Mouse (Mus musculus): ENCODE measurements at regions not wholly inside any gene's neighbourhood (a gene's known extent, or its start where the extent isn't known, plus 50 kb on each side); places are given as distances from the start of the nearest gene placed in this dataset.
A peak's percentile ranks its signal among the peaks of the same experiment; 100 is the strongest.

GRCm38 (mm10) chr9:61631097-61631496 is 258.9 kb downstream of the Tle3 start:
- no peak for DNase-seq (ENCODE audit: low spot score)
- ATAC-seq (ENCODE audit: insufficient number of reproducible peaks, low FRiP score, low TSS enrichment, low read depth), result no peak
- Histone ChIP-seq H3K9ac (ENCODE audit: low read length) (no peak overlapping the region), H3K27ac (replicated peaks; ENCODE audit: low read depth, low read length) (no peak overlapping the region), H3K4me3 (ENCODE audit: low read depth, low read length) (no peak overlapping the region), H3K9me3 (ENCODE audit: control insufficient read depth, low read length) (no peaks in the 10 kb centered on the region), H3K27me3 (ENCODE audit: control insufficient read depth, insufficient read depth, low read length) (no peaks in the 10 kb centered on the region), H3K36me3 (ENCODE audit: control insufficient read depth, insufficient read depth, low read length) (no peaks in the 10 kb centered on the region), H3K4me1 (ENCODE audit: control insufficient read depth, insufficient read depth, low read length) (no peaks in the 10 kb centered on the region; the same call in 1 of the 2 replicates), H3K4me2 (ENCODE audit: low read depth, severe bottlenecking) (no peak overlapping the region)
- WGBS, result 87% methylated on average over 7 of the region's 7 CpGs

DNA sequence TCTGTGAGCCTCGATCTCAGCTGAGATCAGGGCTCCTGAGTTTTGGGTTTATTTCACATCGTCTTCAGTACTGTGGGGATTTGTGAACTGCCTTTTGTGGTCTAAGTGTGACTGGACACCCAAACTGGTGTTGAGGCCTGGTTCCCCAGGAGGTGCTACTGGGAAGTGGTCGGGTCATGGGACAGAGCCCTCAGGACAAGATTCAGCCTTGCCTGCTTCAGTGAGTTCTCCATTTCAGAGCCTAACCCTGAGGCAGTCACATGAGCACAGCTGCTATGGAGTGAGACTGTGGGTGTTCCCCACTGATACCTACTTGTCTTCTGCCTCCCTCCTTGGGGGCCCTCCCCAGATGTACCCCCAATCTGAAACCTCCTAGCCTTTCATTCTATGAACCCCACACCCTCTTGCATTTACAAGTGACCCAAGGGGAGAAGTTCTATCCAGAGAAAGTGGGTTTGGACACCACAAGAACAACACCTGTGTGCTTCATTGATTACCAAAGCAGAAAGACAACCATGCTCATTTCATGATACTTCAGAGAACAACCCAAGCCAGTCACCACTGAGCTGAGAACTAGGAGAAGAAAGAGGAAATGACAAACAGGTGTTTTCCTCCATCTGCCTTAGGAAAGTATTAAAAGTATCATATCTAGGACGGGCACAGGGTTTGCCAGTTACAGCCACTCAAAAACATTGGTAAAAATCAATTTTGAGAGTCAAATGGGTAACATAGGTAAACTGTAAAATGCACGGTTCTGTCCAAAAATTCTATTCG is 255.8 kb downstream of the Tle3 start:
- no peaks in the 10 kb centered on the region for H3K9me3 ChIP-seq (ENCODE audit: control insufficient read depth, low read length)
- no peak overlapping the region for H3K27ac ChIP-seq (replicated peaks; ENCODE audit: low read depth, low read length)
- no peak overlapping the region for H3K4me2 ChIP-seq (ENCODE audit: low read depth, severe bottlenecking)
- H3K36me3 ChIP-seq (ENCODE audit: control insufficient read depth, insufficient read depth, low read length), result no peaks in the 10 kb centered on the region
- ATAC-seq (ENCODE audit: insufficient number of reproducible peaks, low FRiP score, low TSS enrichment, low read depth) (no peak), DNase-seq (ENCODE audit: low spot score) (no peak)
- no peak overlapping the region for H3K4me3 ChIP-seq (ENCODE audit: low read depth, low read length)
- H3K4me1 ChIP-seq (ENCODE audit: control insufficient read depth, insufficient read depth, low read length), result peaks cover 3% of the 10 kb centered on the region; the same call in 1 of the 2 replicates
- H3K9ac ChIP-seq (ENCODE audit: low read length), result no peak overlapping the region
- no peaks in the 10 kb centered on the region for H3K27me3 ChIP-seq (ENCODE audit: control insufficient read depth, insufficient read depth, low read length)
- 76% methylated on average over 6 of the region's 6 CpGs for WGBS

DNA sequence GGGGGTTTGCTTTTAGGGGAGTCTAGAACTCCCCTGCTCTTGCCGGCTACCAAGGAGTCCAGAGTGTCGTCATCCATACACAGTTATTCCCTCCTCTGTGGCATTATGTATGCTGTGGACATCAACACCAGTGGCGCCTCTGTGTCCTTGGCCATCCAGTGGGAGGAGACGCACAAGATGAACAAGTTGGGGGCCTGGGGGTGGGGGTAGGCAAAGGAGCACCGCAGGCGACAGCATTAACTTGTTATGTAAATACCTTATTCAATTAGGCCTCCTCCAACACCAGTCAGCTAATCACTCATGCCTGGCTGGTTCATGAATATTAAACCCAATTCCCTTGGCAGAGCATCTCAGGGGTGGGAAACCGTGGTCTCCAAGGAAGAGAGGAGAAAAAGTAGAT is 250.8 kb downstream of the Tle3 start:
- Histone ChIP-seq H3K36me3 (ENCODE audit: control insufficient read depth, insufficient read depth, low read length) (no peaks in the 10 kb centered on the region), H3K27ac (replicated peaks; ENCODE audit: low read depth, low read length) (no peak overlapping the region), H3K27me3 (ENCODE audit: control insufficient read depth, insufficient read depth, low read length) (no peaks in the 10 kb centered on the region), H3K4me2 (ENCODE audit: low read depth, severe bottlenecking) (no peak overlapping the region), H3K4me3 (ENCODE audit: low read depth, low read length) (no peak overlapping the region), H3K4me1 (ENCODE audit: control insufficient read depth, insufficient read depth, low read length) (peaks cover 22% of the 10 kb centered on the region), H3K9ac (ENCODE audit: low read length) (no peak overlapping the region), H3K9me3 (ENCODE audit: control insufficient read depth, low read length) (no peaks in the 10 kb centered on the region)
- ATAC-seq (ENCODE audit: insufficient number of reproducible peaks, low FRiP score, low TSS enrichment, low read depth), result no peak
- WGBS, result 46% methylated on average over 7 of the region's 7 CpGs
- no peak for DNase-seq (ENCODE audit: low spot score)

DNA sequence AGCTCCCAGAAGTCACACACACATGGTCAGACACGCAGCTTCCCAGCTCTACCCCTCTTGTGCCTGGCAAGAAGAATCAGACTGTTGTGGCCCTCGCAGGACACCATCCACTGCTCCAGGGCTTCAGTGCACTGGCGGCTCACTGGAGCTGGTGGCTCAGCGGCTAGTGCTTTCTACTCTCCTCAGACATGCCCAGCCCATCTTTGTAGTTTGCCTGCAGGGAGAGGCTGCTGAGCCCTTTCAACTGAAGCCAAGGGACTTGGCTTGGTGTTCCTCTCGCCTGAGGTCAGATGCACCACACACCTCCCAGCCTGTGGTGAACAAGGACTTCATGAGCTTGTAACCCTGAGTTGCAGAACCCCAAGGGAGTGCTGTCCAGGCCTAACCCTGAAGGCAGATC is 249.8 kb downstream of the Tle3 start:
- DNase-seq (ENCODE audit: low spot score) (no peak), ATAC-seq (ENCODE audit: insufficient number of reproducible peaks, low FRiP score, low TSS enrichment, low read depth) (no peak)
- Histone ChIP-seq H3K27ac (replicated peaks; ENCODE audit: low read depth, low read length) (no peak overlapping the region), H3K9ac (ENCODE audit: low read length) (no peak overlapping the region), H3K4me1 (ENCODE audit: control insufficient read depth, insufficient read depth, low read length) (peaks cover 27% of the 10 kb centered on the region), H3K9me3 (ENCODE audit: control insufficient read depth, low read length) (no peaks in the 10 kb centered on the region), H3K36me3 (ENCODE audit: control insufficient read depth, insufficient read depth, low read length) (no peaks in the 10 kb centered on the region), H3K4me3 (ENCODE audit: low read depth, low read length) (no peak overlapping the region), H3K27me3 (ENCODE audit: control insufficient read depth, insufficient read depth, low read length) (no peaks in the 10 kb centered on the region), H3K4me2 (ENCODE audit: low read depth, severe bottlenecking) (no peak overlapping the region)
- WGBS, result 84% methylated on average over 5 of the region's 5 CpGs

DNA sequence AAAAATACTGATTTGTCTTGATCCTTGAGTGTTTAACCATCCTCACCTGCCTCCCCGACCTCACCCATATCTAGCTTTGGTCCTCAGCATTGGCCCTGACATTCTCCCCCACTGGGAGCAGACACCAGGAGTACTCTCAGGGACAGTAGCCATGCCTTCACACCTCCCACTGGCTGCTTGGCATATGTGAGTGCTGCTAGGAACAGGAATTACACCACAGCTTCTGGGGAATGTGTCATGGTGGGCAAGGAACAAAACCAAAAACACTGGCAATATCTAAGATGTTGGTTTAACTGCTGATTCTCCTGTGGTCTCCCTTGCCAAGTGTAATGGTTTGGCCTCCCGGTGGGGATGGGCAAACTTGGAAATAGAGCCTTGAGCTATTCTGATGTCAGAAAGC is 248.6 kb downstream of the Tle3 start:
- peaks cover 27% of the 10 kb centered on the region for H3K4me1 ChIP-seq (ENCODE audit: control insufficient read depth, insufficient read depth, low read length)
- no peaks in the 10 kb centered on the region for H3K9me3 ChIP-seq (ENCODE audit: control insufficient read depth, low read length)
- no peak overlapping the region for H3K27ac ChIP-seq (replicated peaks; ENCODE audit: low read depth, low read length)
- ATAC-seq (ENCODE audit: insufficient number of reproducible peaks, low FRiP score, low TSS enrichment, low read depth) (no peak), DNase-seq (ENCODE audit: low spot score) (no peak)
- no peak overlapping the region for H3K9ac ChIP-seq (ENCODE audit: low read length)
- 69% methylated on average over 2 of the region's 2 CpGs for WGBS
- H3K36me3 ChIP-seq (ENCODE audit: control insufficient read depth, insufficient read depth, low read length), result no peaks in the 10 kb centered on the region
- H3K4me2 ChIP-seq (ENCODE audit: low read depth, severe bottlenecking), result no peak overlapping the region
- H3K4me3 ChIP-seq (ENCODE audit: low read depth, low read length), result no peak overlapping the region
- no peaks in the 10 kb centered on the region for H3K27me3 ChIP-seq (ENCODE audit: control insufficient read depth, insufficient read depth, low read length)

- WGBS, result 55% methylated on average over 4 of the region's 4 CpGs
- Histone ChIP-seq H3K27me3 (ENCODE audit: control insufficient read depth, insufficient read depth, low read length) (no peaks in the 10 kb centered on the region), H3K4me1 (ENCODE audit: control insufficient read depth, insufficient read depth, low read length) (peaks cover 27% of the 10 kb centered on the region), H3K9ac (ENCODE audit: low read length) (0 out of 2 replicates have a peak overlapping the region, but pooled peaks have one; percentile 17), H3K27ac (replicated peaks; ENCODE audit: low read depth, low read length) (0 out of 2 replicates have a peak overlapping the region, but pooled peaks have one; percentile 36), H3K36me3 (ENCODE audit: control insufficient read depth, insufficient read depth, low read length) (no peaks in the 10 kb centered on the region), H3K4me3 (ENCODE audit: low read depth, low read length) (no peak overlapping the region), H3K4me2 (ENCODE audit: low read depth, severe bottlenecking) (no peak overlapping the region), H3K9me3 (ENCODE audit: control insufficient read depth, low read length) (no peaks in the 10 kb centered on the region)
- DNase-seq (ENCODE audit: low spot score), result no peak
- no peak for ATAC-seq (ENCODE audit: insufficient number of reproducible peaks, low FRiP score, low TSS enrichment, low read depth)
Observed at GRCm38 (mm10) chr9:61620105-61620504, 247.9 kb downstream of the Tle3 start.

DNA sequence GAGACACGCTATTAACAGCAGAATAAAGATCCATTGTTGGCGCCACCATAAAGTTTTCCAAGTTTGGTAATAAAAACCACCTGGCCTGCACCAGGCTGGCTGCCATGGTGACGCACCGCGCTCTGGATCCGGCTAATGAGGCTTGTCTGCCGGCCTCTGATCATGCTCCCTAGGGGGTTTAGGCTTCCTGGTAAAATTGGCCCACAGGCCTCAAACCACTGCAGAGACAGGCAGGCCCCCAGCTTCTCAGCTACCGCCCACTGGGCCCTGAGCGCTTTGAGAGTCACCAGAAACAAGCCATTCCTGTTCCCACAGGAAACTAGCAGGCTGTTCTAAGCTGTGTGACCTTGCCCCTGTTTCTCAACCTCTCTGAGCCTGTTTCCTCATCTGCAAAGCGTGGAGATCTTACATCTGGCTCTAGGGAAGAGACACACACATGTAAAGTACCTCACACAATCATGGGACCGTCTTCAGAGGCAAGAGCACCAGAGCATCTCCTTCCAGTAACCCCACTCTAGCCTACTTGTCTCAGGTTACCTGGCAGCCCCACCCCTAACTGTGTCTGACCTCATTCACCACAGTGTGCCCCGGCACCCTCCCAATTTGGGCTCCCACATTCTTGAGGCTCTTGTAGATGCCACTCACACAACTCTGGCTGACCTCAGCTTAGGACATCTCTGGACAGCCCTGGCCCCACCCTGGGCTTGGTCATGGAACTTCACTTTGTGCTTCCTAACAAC is 246.5 kb downstream of the Tle3 start:
- ATAC-seq (ENCODE audit: insufficient number of reproducible peaks, low FRiP score, low TSS enrichment, low read depth), result peak; percentile 78
- peak overlapping the region; percentile 13; the same call in 1 of the 2 replicates for H3K4me2 ChIP-seq (ENCODE audit: low read depth, severe bottlenecking)
- DNase-seq (ENCODE audit: low spot score), result peak; percentile 93
- peak overlapping the region; percentile 89 for H3K27ac ChIP-seq (replicated peaks; ENCODE audit: low read depth, low read length)
- H3K4me1 ChIP-seq (ENCODE audit: control insufficient read depth, insufficient read depth, low read length), result peaks cover 25% of the 10 kb centered on the region
- H3K27me3 ChIP-seq (ENCODE audit: control insufficient read depth, insufficient read depth, low read length), result no peaks in the 10 kb centered on the region
- H3K4me3 ChIP-seq (ENCODE audit: low read depth, low read length), result no peak overlapping the region
- H3K9me3 ChIP-seq (ENCODE audit: control insufficient read depth, low read length), result no peaks in the 10 kb centered on the region
- WGBS, result 10% methylated on average over 12 of the region's 12 CpGs
- H3K9ac ChIP-seq (ENCODE audit: low read length), result no peak overlapping the region
- H3K36me3 ChIP-seq (ENCODE audit: control insufficient read depth, insufficient read depth, low read length), result no peaks in the 10 kb centered on the region

DNA sequence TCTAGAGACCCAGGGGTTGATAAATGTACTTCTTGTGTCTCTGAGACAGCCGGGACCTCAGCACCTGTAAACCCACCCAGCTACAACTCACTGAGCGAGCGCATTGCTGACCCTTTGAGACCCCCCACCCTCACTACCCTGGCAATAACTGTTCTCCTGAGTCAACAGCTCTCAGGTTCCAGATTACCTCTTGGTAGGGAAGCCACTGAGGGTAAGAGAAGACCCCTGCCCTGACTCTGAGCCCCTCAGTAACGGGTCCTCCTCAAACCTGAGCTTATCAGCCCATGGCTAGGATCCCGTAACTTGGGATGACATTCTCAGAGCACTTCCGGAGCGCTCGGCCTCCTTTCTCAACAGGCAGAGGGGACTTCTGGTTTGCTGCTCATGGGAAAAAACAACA is 245.8 kb downstream of the Tle3 start:
- peaks cover 25% of the 10 kb centered on the region for H3K4me1 ChIP-seq (ENCODE audit: control insufficient read depth, insufficient read depth, low read length)
- no peaks in the 10 kb centered on the region for H3K27me3 ChIP-seq (ENCODE audit: control insufficient read depth, insufficient read depth, low read length)

More for the DNA sequence above, 245.8 kb downstream of the Tle3 start:
- ATAC-seq (ENCODE audit: insufficient number of reproducible peaks, low FRiP score, low TSS enrichment, low read depth) (no peak), DNase-seq (ENCODE audit: low spot score) (peak; percentile 52)
- 13% methylated on average over 8 of the region's 8 CpGs for WGBS
- no peaks in the 10 kb centered on the region for H3K36me3 ChIP-seq (ENCODE audit: control insufficient read depth, insufficient read depth, low read length)
- H3K9me3 ChIP-seq (ENCODE audit: control insufficient read depth, low read length), result no peaks in the 10 kb centered on the region
- H3K4me2 ChIP-seq (ENCODE audit: low read depth, severe bottlenecking), result no peak overlapping the region
- no peak overlapping the region for H3K4me3 ChIP-seq (ENCODE audit: low read depth, low read length)
- peak overlapping the region; percentile 89 for H3K27ac ChIP-seq (replicated peaks; ENCODE audit: low read depth, low read length)
- H3K9ac ChIP-seq (ENCODE audit: low read length), result peak overlapping the region; percentile 5; the same call in 1 of the 2 replicates
